Mouse (Mus musculus) A20 (cell line): Measurements from ENCODE around the gene Adamtsl4.
A peak's percentile ranks its signal among the peaks of the same experiment; 100 is the strongest.
"Not testable (repeated sequence)": the region's sequence is repeated elsewhere in the genome, so short reads cannot be mapped to it uniquely, and the experiment has no call there.

ENCODE experiments used
- DNase-seq: peaks from one replicate; pipeline ENCODE4 v3.0.0-alpha.2; 2011; ENCODE audit warnings: low read depth, low spot score

Adamtsl4 gene

GRCm38 (mm10) chr3:95700233-95700681 lies 12.5 kb upstream of the Adamtsl4 start:
- DNase-seq: no peak

DNA sequence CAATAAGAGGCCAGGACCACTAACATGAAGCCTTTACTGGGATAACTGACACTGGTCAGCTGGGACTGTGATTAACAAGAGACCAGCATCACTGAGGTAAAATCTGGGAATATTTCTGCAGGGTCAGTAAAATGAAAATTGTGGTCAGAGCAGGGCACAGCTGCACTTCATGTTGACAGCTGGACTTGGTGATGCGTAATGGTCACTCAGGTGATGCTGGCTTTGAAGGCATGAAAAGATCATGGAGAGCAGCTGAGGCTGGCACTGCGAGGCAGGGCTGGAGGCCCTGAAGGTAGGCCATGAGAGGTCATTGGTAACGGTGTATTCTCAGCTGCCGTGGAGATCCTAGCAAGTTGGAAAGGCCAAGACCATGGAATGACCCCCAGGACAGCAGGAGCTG lies 10.6 kb upstream of the Adamtsl4 start:
- no peak for DNase-seq

- no peak for DNase-seq
Measured at GRCm38 (mm10) chr3:95696360-95696759, 8.6 kb upstream of the Adamtsl4 start.

- no peak for DNase-seq
Measured at GRCm38 (mm10) chr3:95695796-95696195, 8.1 kb upstream of the Adamtsl4 start.

- DNase-seq: peak; percentile 81
Measured at GRCm38 (mm10) chr3:95694808-95695703, 7.3 kb upstream of the Adamtsl4 start.

- peak; percentile 17 for DNase-seq
Measured at GRCm38 (mm10) chr3:95693821-95694807, 6.4 kb upstream of the Adamtsl4 start.

GRCm38 (mm10) chr3:95692677-95693076 lies 5.0 kb upstream of the Adamtsl4 start:
- peak; percentile 57 for DNase-seq

- not testable (repeated sequence) for DNase-seq
Measured at GRCm38 (mm10) chr3:95690552-95690951, 2.8 kb upstream of the Adamtsl4 start.

DNA sequence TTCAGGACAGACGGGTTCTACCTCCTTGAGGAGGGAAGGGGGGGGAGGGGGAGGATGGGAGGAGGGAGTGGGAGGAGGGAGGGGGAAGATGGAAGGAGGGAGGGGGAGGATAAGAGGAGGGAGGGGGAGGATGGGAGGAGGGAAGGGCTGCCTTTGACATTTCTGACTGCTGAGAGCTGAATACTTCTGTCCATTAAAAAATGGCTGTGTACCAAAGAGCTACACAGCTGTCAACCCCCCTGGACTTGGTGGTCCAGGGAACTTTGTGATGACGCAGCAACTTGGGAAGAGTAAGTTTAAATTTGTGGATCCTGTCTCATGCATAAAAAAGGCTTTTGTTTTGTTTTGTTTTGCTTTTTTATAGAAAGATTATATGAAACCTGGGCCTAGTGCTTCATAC lies 2.2 kb upstream of the Adamtsl4 start:
- no peak for DNase-seq

GRCm38 (mm10) chr3:95689171-95689915 lies 1.6 kb upstream of the Adamtsl4 start:
- DNase-seq: no peak

DNA sequence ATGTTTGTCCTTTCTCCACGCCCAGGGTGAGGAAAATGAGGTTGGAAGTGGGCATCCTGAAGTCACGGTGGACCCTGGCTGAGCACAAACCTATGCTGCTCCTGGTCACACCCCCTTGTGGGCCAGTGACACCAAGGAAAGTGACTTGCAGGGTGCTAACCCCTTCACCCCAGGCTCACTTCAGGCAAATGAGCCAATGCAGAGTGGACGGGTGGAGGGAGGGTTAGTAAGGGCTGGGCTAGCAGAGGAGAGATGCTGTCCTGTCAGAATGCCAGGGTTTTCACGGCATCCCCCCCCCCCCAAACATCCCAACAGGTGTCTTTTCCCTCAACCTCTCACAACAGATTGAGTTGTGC lies 571 bp downstream of the Adamtsl4 start:
- DNase-seq: no peak

DNA sequence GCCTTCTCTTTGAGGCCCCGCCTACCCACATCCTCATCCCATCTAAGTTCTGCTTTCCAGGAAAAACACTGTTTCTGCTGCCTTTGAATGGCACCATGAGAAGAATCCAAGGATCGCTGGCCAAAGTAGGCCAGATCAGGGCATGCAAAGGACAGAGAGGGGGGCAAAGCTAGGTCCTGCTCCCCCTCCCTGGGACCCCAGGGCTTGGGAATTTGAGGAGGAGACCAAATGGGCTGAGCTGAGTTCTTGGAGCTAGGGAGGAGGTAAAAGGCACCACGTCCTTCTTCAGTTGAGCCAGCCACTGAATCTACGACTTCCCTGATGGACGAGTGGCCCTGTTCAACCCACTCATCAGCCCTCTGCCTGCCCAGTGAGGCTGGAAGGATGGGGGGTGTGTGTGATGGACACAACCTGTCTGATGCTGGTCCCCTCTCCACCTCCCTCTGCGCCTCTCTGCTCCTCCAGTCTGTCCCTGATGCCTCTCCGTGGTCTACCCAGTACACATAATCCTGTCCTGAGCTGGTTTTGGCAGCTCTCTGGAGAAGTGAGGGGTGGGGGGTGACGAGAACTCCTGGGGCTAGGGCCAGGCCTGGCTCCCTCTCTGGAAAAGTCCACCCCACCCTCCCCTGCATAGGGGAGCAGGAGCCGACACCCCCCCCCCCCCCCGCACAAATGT lies 1.1 kb downstream of the Adamtsl4 start:
- DNase-seq: no peak

GRCm38 (mm10) chr3:95685701-95686100 lies 2.0 kb downstream of the Adamtsl4 start:
- DNase-seq: no peak

DNA sequence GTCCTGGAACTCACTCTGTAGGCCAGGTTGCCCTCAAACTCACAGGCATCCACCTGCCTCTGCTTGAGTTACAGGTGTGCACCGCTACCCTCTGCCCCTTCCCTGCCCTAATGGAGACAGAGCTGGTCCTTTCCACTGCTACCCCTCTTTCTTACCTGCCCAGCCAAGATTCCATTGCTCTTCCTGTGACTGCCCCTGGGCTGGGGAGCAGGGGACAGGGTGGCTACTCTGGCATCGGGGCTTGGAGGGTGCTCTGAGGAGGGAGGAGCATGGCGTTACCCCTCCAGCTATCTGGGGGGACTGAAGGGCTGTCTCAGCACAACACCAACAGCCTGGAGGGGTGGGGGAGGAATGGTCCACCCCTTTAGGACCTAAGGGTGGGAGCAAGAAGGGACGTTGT lies 2.4 kb downstream of the Adamtsl4 start:
- no peak for DNase-seq

DNA sequence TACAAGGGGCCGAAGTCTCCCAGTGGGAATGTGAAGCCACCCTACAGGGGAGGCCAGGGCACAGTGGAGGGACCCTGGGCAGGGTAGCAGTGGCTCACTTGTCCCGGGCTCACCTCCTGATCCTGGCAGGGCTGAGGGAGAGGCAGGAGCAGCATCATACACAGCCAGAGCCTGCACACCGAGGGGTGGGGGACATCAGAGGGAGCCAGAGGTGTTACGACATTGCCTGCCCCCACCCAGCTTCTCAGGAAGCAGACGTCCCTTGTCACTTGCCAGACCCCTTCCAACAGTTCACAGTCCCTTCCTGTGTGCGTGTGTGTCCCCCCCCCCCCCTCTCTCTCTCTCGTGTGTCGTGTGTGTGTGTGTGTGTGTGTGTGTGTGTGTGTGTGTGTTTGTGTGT lies 2.9 kb downstream of the Adamtsl4 start:
- no peak for DNase-seq

GRCm38 (mm10) chr3:95682878-95683277 lies 4.8 kb downstream of the Adamtsl4 start:
- DNase-seq: no peak

GRCm38 (mm10) chr3:95681365-95681764 lies 6.4 kb downstream of the Adamtsl4 start:
- no peak for DNase-seq

- DNase-seq: no peak
Measured at GRCm38 (mm10) chr3:95680673-95681072, 7.0 kb downstream of the Adamtsl4 start.

DNA sequence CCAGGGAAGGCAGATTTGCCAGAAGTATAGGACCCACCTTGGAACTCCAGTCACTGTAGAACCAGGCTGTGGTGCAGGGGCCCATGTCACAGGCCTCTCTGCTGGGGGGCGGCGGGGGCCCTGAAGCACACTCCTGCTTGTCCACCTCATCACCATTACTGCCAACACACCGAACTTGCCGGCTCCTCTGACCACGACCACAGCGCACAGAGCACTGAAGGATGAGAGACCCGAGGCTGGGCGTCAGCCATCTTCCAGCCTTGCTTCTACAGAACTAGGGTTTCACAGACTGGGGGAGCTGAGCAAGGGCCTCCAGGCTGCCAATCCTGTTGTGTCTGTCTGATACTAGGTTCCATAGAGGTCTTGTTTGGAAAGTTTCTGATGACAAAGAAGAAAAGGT lies 8.2 kb downstream of the Adamtsl4 start:
- DNase-seq: no peak

DNA sequence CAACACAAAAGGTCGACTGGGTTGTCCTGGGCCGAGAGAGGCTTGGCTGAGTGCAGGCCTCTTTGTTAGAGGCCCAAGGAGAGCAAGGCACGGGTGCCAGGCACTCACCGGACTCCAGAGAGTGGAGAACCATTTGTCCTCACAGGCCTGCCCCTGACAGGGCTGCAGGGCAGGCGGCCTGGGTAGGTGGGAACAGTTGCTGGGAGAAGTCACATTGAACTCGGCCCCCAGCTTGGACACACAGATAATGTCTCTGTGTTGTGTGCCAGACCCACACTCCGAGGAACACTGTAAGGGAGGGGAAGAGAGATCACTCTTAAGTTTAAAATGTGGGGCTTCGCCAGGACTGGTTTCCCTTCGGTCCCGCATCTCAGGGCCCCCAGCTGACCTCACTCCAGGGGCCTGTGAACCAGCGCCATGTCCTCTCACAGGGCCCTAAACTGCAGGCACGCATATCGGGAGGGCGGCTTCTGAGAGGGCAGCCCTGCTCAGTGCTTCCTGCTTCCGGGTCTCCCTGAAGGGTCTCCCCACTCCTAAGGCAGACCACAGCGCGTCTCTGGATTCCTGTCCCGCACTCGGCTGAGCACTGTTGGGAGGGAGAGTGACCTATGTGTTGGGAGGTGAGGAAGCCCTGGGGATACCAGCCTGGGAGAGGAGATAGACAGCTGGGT lies 10.2 kb downstream of the Adamtsl4 start:
- no peak for DNase-seq
